Mouse (Mus musculus) hindbrain, embryonic 15.5 days (tissue): ENCODE data around the gene Sprr1a. TPM values are rescaled to one million over a fixed set of nuclear protein-coding genes. Genes with fewer than 3 reads are reported as not detected.

Experiments
- ATAC-seq: fragments of 200-750 bp; cut with Nextera tagmentation; 2 replicates; pipeline ENCODE4 v1.8.0; 2017; ENCODE audit warnings: low read depth, moderate number of reproducible peaks, moderate TSS enrichment; ENCODE audit not compliant: low FRiP score
- H3K27ac ChIP-seq: fragments of 300-500 bp; sonication (generic); replicated peaks from 2 replicates; pipeline ENCODE4 v1.5.1; 2015; ENCODE audit warnings: mild to moderate bottlenecking, inconsistent platforms
- H3K27me3 ChIP-seq: fragments of 300-500 bp; sonication (generic); 2 replicates; pipeline ENCODE4 v1.6.1; 2015; ENCODE audit warnings: control low read depth, inconsistent platforms
- H3K36me3 ChIP-seq: fragments of 300-500 bp; sonication (generic); 2 replicates; pipeline ENCODE4 v1.6.1; 2015; ENCODE audit warnings: control low read depth, inconsistent platforms
- H3K4me1 ChIP-seq: fragments of 300-500 bp; sonication (generic); replicated peaks from 2 replicates; pipeline ENCODE4 v1.6.1; 2015; ENCODE audit warnings: control low read depth, inconsistent platforms
- H3K4me2 ChIP-seq: fragments of 300-500 bp; sonication (generic); 2 replicates; pipeline ENCODE4 v1.6.1; 2015; ENCODE audit warnings: moderate library complexity, mild to moderate bottlenecking, inconsistent platforms
- H3K4me3 ChIP-seq: fragments of 300-500 bp; sonication (generic); 2 replicates; pipeline ENCODE4 v1.5.1; 2015; ENCODE audit warnings: mild to moderate bottlenecking, inconsistent platforms
- H3K9ac ChIP-seq: fragments of 300-500 bp; sonication (generic); 2 replicates; pipeline ENCODE4 v1.6.1; 2015; ENCODE audit warnings: inconsistent platforms
- H3K9me3 ChIP-seq: fragments of 300-500 bp; sonication (generic); 2 replicates; pipeline ENCODE4 v1.6.1; 2016; ENCODE audit warnings: control low read depth, inconsistent platforms
- WGBS: fragments of 180-500 bp; shearing (Covaris S2); methylation state at CpG from one replicate; pipeline ENCODE4 v1.1.7; 2015; 5-methylcytosine and 5-hydroxymethylcytosine counted together
- polyA plus RNA-seq: library from polyadenylated mRNA; unstranded; fragments of >200 nt; fragmentation: Nextera tagmentation; extraction: Ambion mirVana; gene quantifications from 2 replicates; pipeline ENCODE4 v1.2.1, GENCODE M21; 2015

The Sprr1a gene
- polyA plus RNA-seq, 1 experiment from 2014 or later = not detected

- H3K4me3 ChIP-seq = no peak within 1 kb of the TSS
- H3K36me3 ChIP-seq = no peaks in the 10 kb centered on the region
- H3K4me2 ChIP-seq = no peak within 1 kb of the TSS
- 69% methylated on average over 2 of the region's 2 CpGs for WGBS
- no peaks in the 10 kb centered on the region for H3K9me3 ChIP-seq
- ATAC-seq = no peak
- no peaks in the 10 kb centered on the region for H3K4me1 ChIP-seq
- H3K9ac ChIP-seq = no peak within 1 kb of the TSS
- no peaks in the 10 kb centered on the region for H3K27me3 ChIP-seq
- H3K27ac ChIP-seq = no peak within 1 kb of the TSS
These were observed 27.1 kb downstream of the Sprr1a start, which contains the start of gene Sprr3 for GRCm38 (mm10) chr3:92458620-92459019. Gene Sprr3, minus strand, starts transcription at chr3:92458720.

DNA sequence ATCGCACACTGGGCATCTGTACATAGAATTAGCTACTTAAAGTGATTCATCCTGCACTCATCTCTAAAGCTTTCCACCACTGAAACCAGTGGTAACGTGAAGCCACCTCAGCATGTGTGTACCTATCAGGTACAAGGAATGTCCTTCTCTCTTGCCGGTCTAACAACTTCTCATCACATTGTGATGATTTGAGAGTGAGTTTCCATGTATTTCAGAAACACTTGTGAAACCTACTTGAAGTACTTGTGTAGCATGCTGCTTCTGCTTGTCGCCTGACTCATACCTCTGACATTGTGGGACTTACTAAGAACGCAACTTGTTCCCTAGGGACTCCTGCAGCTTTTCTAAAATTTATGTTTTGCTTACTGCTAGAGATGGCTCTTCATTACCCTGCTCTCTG is 30.5 kb downstream of the Sprr1a start:
- no peak overlapping the region for H3K9ac ChIP-seq
- H3K9me3 ChIP-seq = no peaks in the 10 kb centered on the region
- no peaks in the 10 kb centered on the region for H3K27me3 ChIP-seq
- H3K27ac ChIP-seq = no peak overlapping the region
- no peak for ATAC-seq
- H3K4me3 ChIP-seq = no peak overlapping the region
- no peaks in the 10 kb centered on the region for H3K4me1 ChIP-seq
- 91% methylated on average over 5 of the region's 5 CpGs for WGBS
- H3K36me3 ChIP-seq = no peaks in the 10 kb centered on the region
- H3K4me2 ChIP-seq = no peak overlapping the region

DNA sequence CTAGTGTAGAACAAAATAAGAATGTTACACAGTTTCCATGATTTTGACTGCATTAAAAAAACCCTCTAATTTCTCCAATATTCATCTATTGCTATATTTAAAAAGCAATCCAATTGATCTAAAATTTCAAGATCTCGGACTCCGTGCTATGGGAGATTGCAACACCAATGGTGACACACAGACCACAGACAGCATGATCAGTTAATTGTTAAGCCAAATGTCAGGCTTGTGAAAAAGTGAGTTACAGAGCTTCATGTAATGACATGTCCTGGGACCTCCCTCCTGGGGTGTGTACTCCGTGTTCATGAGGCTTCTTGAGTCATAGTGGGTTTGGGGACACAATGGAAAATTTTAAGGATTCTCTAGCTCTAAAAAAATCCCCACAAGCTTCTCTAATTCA is 45.5 kb downstream of the Sprr1a start:
- WGBS = 93% methylated on average over 3 of the region's 3 CpGs
- H3K27me3 ChIP-seq = no peaks in the 10 kb centered on the region
- H3K4me1 ChIP-seq = no peaks in the 10 kb centered on the region
- no peak for ATAC-seq
- H3K9ac ChIP-seq = no peak overlapping the region
- no peak overlapping the region for H3K4me3 ChIP-seq
- no peaks in the 10 kb centered on the region for H3K9me3 ChIP-seq
- H3K27ac ChIP-seq = no peak overlapping the region
- no peaks in the 10 kb centered on the region for H3K36me3 ChIP-seq
- H3K4me2 ChIP-seq = no peak overlapping the region

GRCm38 (mm10) chr3:92438689-92439088 is 47.0 kb downstream of the Sprr1a start, which contains the start of gene Sprr1b:
Gene Sprr1b, minus strand, starts transcription at chr3:92438789.
- Histone ChIP-seq H3K4me2 (no peak within 1 kb of the TSS), H3K9ac (no peak within 1 kb of the TSS), H3K36me3 (no peaks in the 10 kb centered on the region), H3K4me1 (no peaks in the 10 kb centered on the region), H3K27ac (no peak within 1 kb of the TSS), H3K27me3 (no peaks in the 10 kb centered on the region), H3K9me3 (no peaks in the 10 kb centered on the region), H3K4me3 (no peak within 1 kb of the TSS)
- no peak for ATAC-seq
- WGBS = 98% methylated on average over 3 of the region's 3 CpGs

Other genes with a start within 250 kb of the Sprr1a start
- gene Sprr2a3, start 200.5 kb downstream of the Sprr1a start, polyA plus RNA-seq = not detected in 2 replicates
- 0.63 TPM in 1 of 2 replicates, not detected in the other for gene Sprr2b, start 169.3 kb downstream of the Sprr1a start, polyA plus RNA-seq
- gene Sprr2d, start 146.8 kb downstream of the Sprr1a start, polyA plus RNA-seq = not detected in 2 replicates
- not detected in 2 replicates for gene Sprr2e, start 133.8 kb downstream of the Sprr1a start, polyA plus RNA-seq
- not detected in 2 replicates for gene Sprr2f, start 120.7 kb downstream of the Sprr1a start, polyA plus RNA-seq
- not detected in 2 replicates for gene Sprr2h, start 100.2 kb downstream of the Sprr1a start, polyA plus RNA-seq
- gene Sprr2i, start 77.9 kb downstream of the Sprr1a start, polyA plus RNA-seq = not detected in 2 replicates
- gene Sprr2j-ps, start 67.8 kb downstream of the Sprr1a start, polyA plus RNA-seq = not detected in 2 replicates
- gene Gm9774, start 56.5 kb downstream of the Sprr1a start, polyA plus RNA-seq = 6.2 and 10.3 TPM in 2 replicates
- gene Sprr2k, start 53.3 kb downstream of the Sprr1a start, polyA plus RNA-seq = not detected in 2 replicates
- not detected in 2 replicates for gene Sprr1b, start 47.1 kb downstream of the Sprr1a start, polyA plus RNA-seq
- not detected in 2 replicates for gene Sprr3, start 27.2 kb downstream of the Sprr1a start, polyA plus RNA-seq
- gene Sprr4, start 14.6 kb upstream of the Sprr1a start, polyA plus RNA-seq = not detected in 2 replicates
- not detected in 2 replicates for gene 2310046K23Rik, start 48.6 kb upstream of the Sprr1a start, polyA plus RNA-seq
- gene Ivl, start 87.8 kb upstream of the Sprr1a start, polyA plus RNA-seq = not detected in 2 replicates
- not detected in 2 replicates for gene Smcp, start 103.1 kb upstream of the Sprr1a start, polyA plus RNA-seq
- not detected in 2 replicates for gene 2210017I01Rik, start 121.6 kb upstream of the Sprr1a start, polyA plus RNA-seq
- gene Lce6a, start 135.8 kb upstream of the Sprr1a start, polyA plus RNA-seq = not detected in 2 replicates
- gene Lce1a1, start 162.4 kb upstream of the Sprr1a start, polyA plus RNA-seq = not detected in 2 replicates
- gene Lce1b, start 171.0 kb upstream of the Sprr1a start, polyA plus RNA-seq = not detected in 2 replicates
- not detected in 2 replicates for gene Lce1a2, start 184.4 kb upstream of the Sprr1a start, polyA plus RNA-seq
- not detected in 2 replicates for gene Lce1c, start 193.4 kb upstream of the Sprr1a start, polyA plus RNA-seq
- gene Lce1d, start 201.3 kb upstream of the Sprr1a start, polyA plus RNA-seq = not detected in 2 replicates
- gene Lce1e, start 223.2 kb upstream of the Sprr1a start, polyA plus RNA-seq = not detected in 2 replicates
- gene Lce1f, start 234.5 kb upstream of the Sprr1a start, polyA plus RNA-seq = not detected in 2 replicates